Comparison of ENCODE assay signal across 8 mouse cellular contexts in the genomic region with DNA sequence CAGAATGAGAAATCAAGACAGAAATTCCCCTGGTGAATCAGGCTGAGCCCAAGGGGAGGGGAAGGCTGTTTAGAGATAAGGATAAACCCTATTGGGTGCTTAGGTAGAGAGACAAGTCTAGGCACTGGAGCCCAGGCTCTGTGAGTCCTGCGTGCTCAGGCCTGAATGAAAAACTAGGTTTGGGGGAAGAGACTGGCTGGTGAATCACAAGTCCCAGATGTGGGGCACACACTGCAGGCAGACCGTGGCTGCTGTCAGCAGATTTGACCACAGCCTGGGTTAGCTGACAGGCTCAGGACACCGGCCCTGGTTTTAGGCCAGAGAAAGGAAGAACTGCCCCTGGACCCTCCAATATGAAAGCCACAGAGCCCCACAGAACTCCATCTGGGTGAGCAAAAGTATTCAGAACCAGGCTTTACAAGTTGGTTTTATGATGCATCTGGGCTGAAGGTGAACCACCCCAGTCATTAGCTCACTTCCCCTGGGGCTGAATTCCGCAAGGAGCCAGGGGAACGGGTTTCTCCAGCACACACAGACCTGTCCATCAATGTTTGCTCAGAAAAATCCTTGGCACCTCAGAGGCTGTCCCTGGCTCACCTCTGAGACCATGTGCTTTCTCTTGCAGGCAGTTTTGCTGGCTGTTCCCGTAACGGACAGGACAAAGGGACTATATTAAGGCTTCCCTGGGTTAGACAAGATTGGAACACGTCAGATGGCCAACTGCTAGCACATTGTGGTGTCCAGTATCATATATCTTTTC.
DNase-seq lines count a peak whose midpoint lies in the region; ATAC-seq and TF ChIP-seq lines count a peak whose summit lies in the region.

No protein-coding gene starts in this region.

- no peak overlapping the region for H3K4me2 ChIP-seq in intestine, embryonic 16.5 days (ENCODE audit: low read depth, low read length)
- no peak overlapping the region for H3K4me2 ChIP-seq in midbrain, embryonic 16.5 days (ENCODE audit: low read length)

- WGBS in cerebellum, adult 2 months: 32% methylated on average over 8 of the region's 8 CpGs
- 40% methylated on average over 8 of the region's 8 CpGs for WGBS in intestine, embryonic 16.5 days
- 56% methylated on average over 8 of the region's 8 CpGs for WGBS in midbrain, embryonic 16.5 days

- H3K4me1 ChIP-seq in cerebellum, adult 2 months (ENCODE audit: control insufficient read depth, insufficient read depth, low read length): peaks cover 12% of the 10 kb centered on the region
- peaks cover 13% of the 10 kb centered on the region for H3K4me1 ChIP-seq in intestine, embryonic 16.5 days (ENCODE audit: control insufficient read depth, insufficient read depth, low read length)
- peaks cover 8% of the 10 kb centered on the region for H3K4me1 ChIP-seq in midbrain, embryonic 16.5 days (ENCODE audit: control insufficient read depth, insufficient read depth, low read length)

- no peak overlapping the region for H3K4me3 ChIP-seq in cerebellum, adult 2 months (replicated peaks; ENCODE audit: insufficient read depth, low read depth, low read length)
- no peak overlapping the region for H3K4me3 ChIP-seq in intestine, embryonic 16.5 days (ENCODE audit: low read length)
- H3K4me3 ChIP-seq in midbrain, embryonic 16.5 days (ENCODE audit: low read depth, low read length): no peak overlapping the region

- no peaks in the 10 kb centered on the region for H3K9me3 ChIP-seq in intestine, embryonic 16.5 days (ENCODE audit: control insufficient read depth, low read length)
- no peaks in the 10 kb centered on the region for H3K9me3 ChIP-seq in midbrain, embryonic 16.5 days (replicated peaks; ENCODE audit: control insufficient read depth, low read length, poor library complexity, severe bottlenecking)

- ATAC-seq in intestine, embryonic 16.5 days: peak; percentile 73
- ATAC-seq in midbrain, embryonic 16.5 days: no peak

- H3K27me3 ChIP-seq in cerebellum, adult 2 months (ENCODE audit: control insufficient read depth, insufficient read depth, low read length): no peaks in the 10 kb centered on the region
- H3K27me3 ChIP-seq in intestine, embryonic 16.5 days (replicated peaks; ENCODE audit: control insufficient read depth, insufficient read depth, low read length): no peaks in the 10 kb centered on the region
- no peaks in the 10 kb centered on the region for H3K27me3 ChIP-seq in midbrain, embryonic 16.5 days (ENCODE audit: control insufficient read depth, insufficient read depth, low read depth, low read length)

- H3K27ac ChIP-seq in cerebellum, adult 2 months (ENCODE audit: insufficient read depth, low read length): 0 out of 2 replicates have a peak overlapping the region, but pooled peaks have one; percentile 37
- peak overlapping the region; percentile 75 for H3K27ac ChIP-seq in intestine, embryonic 16.5 days (ENCODE audit: low read length)
- H3K27ac ChIP-seq in midbrain, embryonic 16.5 days (ENCODE audit: low read length): no peak overlapping the region

- H3K9ac ChIP-seq in intestine, embryonic 16.5 days (ENCODE audit: low read depth, low read length): 0 out of 2 replicates have a peak overlapping the region, but pooled peaks have one; percentile 0
- H3K9ac ChIP-seq in midbrain, embryonic 16.5 days (ENCODE audit: low read depth, low read length): no peak overlapping the region

- TF ChIP-seq CTCF in cerebellum, adult 2 months (IDR thresholded peaks at IDR 0.05; ENCODE audit: borderline replicate concordance, insufficient read depth, low read depth, low read length): no peak

- no peaks in the 10 kb centered on the region for H3K36me3 ChIP-seq in intestine, embryonic 16.5 days (ENCODE audit: control insufficient read depth, insufficient read depth, low read length)
- H3K36me3 ChIP-seq in midbrain, embryonic 16.5 days (ENCODE audit: control insufficient read depth, insufficient read depth, low read length): no peaks in the 10 kb centered on the region

- DNase-seq in retina, postnatal 1 day: peak; percentile 11
- no peak for DNase-seq in retina, embryonic 14.5 days (ENCODE audit: low spot score)
- DNase-seq in cerebellum, adult 2 months: peak in 1 of 2 experiments; percentile 54
- peak; percentile 64 to 75 for DNase-seq in gastrocnemius, adult 8-10 months (ENCODE audit: low spot score in 2 of 2)
- peak; percentile 29 for DNase-seq in lung, postnatal 25 days (ENCODE audit: low spot score)
- no peak for DNase-seq in spleen, postnatal 36 days (ENCODE audit: low spot score in 2 of 2)

- no peak for TF ChIP-seq POLR2A in cerebellum, adult 2 months (IDR thresholded peaks at IDR 0.05; ENCODE audit: borderline replicate concordance, insufficient read depth, low read length)

Comparison
In these comparisons a context has a peak if more than half of its experiments do, and no peak if none do; other contexts are left out.
1. DNase-seq: peak in retina, postnatal 1 day (single experiment), gastrocnemius, adult 8-10 months (2 of 2) and lung, postnatal 25 days (single experiment); none in retina, embryonic 14.5 days (single experiment) and spleen, postnatal 36 days (0 of 2).